Mouse (Mus musculus): ENCODE data around the gene D930048N14Rik. TPM values are rescaled to one million over a fixed set of nuclear protein-coding genes. Genes with fewer than 3 reads are reported as not detected.
"Not testable (repeated sequence)": the region's sequence is repeated elsewhere in the genome, so short reads cannot be mapped to it uniquely, and the experiment has no call there.

The D930048N14Rik gene
- total RNA-seq, 2 experiments from 2014 or later: 1.8 to 1.9 TPM

DNA sequence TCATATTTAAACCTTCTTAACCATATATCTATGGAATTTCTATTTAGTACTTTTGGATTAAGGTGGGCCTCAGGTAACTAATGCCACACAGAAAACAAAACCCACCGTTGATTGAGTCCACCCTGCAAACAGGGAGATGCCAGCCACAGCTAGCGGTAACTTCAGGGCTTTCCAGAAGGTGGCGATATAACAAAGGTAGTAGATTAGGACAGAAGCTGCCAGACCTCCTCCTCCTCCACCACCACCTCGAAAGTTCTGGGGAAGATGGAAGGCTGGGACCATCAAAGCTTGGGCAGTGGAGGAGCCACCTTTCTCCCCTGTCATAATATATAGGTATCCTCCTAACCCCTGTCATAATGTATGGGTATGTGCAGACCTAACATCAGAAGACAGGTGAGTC, 33.1 kb upstream of the D930048N14Rik start:
- DNase-seq (ENCODE audit: extremely low spot score in 1 of 2, low spot score in 2 of 2): peak; percentile 65 to 67
- H3K4me3 ChIP-seq: no peak overlapping the region

DNA sequence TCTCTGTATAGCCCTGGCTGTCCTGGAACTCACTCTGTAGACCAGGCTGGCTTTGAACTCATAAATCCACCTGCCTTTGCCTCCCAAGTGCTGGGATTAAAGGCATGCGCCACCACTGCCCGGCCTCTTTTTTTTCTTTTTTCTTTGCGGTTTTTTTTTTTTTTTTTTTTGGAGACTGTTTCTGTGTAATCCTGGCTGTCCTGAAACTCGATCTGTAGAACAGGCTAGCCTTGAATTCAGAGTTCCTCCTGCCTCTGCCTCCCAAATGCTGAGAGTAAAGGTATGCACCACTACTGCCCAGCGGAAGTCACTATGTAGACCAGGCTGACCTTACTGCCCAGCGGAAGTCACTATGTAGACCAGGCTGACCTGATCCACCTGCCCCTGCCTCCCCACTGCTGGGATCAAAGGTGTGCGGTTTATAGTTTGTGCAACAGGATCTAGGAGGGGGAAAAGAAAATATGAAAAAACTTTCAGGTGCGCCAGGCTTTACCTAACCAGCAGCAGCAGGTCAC, 31.8 kb upstream of the D930048N14Rik start:
- intact Hi-C loops (cut with DNase I): loop anchor here (1.0 to 5.0 kb wide), 2 partner anchors 12 to 33 kb away; partner anchors contain the start of genes D930048N14Rik and N4bp3
- peak overlapping the region; percentile 77 for H3K4me3 ChIP-seq
- no peak overlapping the region for H3K27ac ChIP-seq
- no peak for DNase-seq (ENCODE audit: extremely low spot score in 1 of 2, low spot score in 2 of 2)
- TF ChIP-seq CTCF (IDR thresholded peaks at IDR 0.05): no peak

More for the DNA sequence above, 33.1 kb upstream of the D930048N14Rik start:
- intact Hi-C loops (cut with DNase I): loop anchor here (1.0 to 5.0 kb wide), 2 partner anchors 35 to 64 kb away; partner anchors contain the start of genes D930048N14Rik and N4bp3
- peak; percentile 82 for TF ChIP-seq CTCF (IDR thresholded peaks at IDR 0.05)
- no peak overlapping the region for H3K27ac ChIP-seq

DNA sequence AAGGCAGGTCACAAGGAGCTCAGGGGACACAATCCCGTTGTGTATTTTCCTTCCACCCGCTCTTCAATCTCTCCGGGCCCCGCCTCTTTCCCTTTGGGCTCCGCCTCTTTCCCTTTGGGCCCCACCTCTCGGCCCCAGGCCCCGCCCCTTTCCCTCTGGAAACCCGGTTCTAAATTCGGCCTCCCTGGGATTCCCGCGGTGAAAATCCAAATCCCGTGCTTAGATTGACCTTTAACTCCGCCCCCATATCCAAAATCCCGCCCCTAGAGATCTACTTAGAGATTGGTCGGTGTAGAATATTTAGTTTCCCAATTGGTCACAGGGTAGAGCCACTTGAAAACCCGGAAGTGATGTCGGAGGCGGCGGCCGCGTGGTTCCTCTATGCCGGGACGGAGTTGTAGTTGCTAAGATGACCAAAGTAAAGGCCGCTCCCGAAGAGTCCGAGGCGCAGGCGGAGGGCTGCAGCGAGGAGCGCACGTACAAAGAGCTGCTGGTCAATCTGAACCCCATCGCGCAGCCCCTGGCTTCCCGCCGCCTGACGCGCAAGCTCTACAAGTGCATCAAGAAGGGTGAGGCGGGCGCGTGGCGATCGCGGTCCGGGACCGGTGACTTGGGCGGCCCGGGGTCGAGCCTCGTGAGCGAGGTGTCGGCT, 31.2 kb upstream of the D930048N14Rik start, which contains the start of gene Nhp2:
Gene Nhp2 (plus strand): TSS at position 327 of the 652 bp plus-strand sequence.
- Histone ChIP-seq H3K4me3 (peak within 1 kb of the TSS; percentile 77), H3K27ac (peak within 1 kb of the TSS; percentile 60; the same call in 1 of the 2 replicates)
- intact Hi-C loops (cut with DNase I): loop anchor here (1.0 to 5.0 kb wide), 2 partner anchors 12 to 33 kb away; partner anchors contain the start of genes D930048N14Rik and N4bp3
- DNase-seq (ENCODE audit: extremely low spot score in 1 of 2, low spot score in 2 of 2): peak; percentile 85 to 90
- TF ChIP-seq CTCF (IDR thresholded peaks at IDR 0.05): no peak; the same call in 1 of the 2 replicates

DNA sequence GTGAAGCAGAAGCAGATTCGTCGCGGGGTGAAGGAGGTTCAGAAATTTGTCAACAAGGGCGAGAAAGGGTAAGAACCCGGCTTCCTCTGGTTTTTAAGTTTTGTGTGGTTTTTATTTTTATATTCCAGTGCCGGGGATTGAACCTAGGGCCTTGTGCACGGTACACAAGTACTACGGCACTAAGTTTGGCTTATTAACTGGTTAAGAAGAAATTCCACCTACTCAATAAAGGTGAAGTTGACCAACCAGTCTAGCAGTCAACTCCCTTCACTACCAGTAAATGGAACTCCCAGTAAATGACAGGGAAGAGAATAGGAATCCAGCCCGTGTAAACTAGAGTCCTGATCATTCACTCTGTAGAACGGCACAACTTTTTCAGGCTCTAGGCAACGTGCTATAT, 30.7 kb upstream of the D930048N14Rik start:
- intact Hi-C loops (cut with DNase I): no loop called here
- Histone ChIP-seq H3K4me3 (peak overlapping the region; percentile 77), H3K27ac (peak overlapping the region; percentile 60; the same call in 1 of the 2 replicates)
- TF ChIP-seq CTCF (IDR thresholded peaks at IDR 0.05): no peak
- DNase-seq (ENCODE audit: extremely low spot score in 1 of 2, low spot score in 2 of 2): no peak

DNA sequence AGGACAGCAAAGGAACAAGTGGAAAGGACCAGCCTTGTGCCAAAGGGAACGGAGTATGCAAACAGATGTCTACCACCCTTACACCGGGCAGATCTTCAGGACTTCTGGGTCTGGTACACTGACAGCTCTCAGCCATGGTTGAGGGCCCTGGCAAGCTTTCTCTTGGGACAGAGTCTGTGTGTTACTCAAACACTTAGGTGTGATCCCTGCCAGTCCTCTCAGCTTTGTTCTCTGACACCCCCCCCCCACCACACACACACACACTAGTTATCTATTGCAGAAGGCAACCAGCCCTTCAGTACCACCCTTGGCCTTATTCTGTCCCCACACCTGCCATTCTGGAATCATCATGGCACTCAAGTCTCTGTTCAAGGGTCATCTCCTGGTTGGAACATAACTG, 29.0 kb upstream of the D930048N14Rik start:
- intact Hi-C loops (cut with DNase I): no loop called here
- no peak for TF ChIP-seq CTCF (IDR thresholded peaks at IDR 0.05)
- peak overlapping the region; percentile 90 for H3K27ac ChIP-seq
- DNase-seq (ENCODE audit: extremely low spot score in 1 of 2, low spot score in 2 of 2): no peak
- H3K4me3 ChIP-seq: no peak overlapping the region

DNA sequence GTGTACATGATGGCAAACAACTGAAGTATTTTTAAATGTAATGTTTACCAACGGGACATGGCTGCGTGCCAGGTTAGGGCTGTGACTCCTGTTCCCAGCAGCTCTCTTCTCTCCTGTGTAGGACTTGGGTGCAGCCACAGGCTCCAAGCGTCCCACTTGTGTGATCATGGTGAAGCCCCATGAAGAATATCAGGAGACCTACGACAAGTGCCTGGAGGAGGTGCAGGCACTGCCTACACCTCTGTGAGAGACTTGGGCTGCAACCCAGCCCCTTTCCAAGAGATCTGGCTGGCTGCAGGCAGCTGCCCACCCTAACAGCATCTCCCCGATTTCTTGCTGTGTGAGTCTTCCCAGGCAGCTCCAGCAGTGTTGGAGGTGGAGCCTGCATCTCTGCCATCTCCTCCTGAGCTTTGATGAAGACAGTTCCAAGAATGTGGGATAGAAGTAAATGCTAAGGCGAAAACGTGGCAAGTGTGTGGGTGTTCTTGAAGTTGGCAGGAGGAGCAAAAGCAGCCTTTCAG, 27.7 kb upstream of the D930048N14Rik start:
- peak overlapping the region; percentile 90 for H3K27ac ChIP-seq

DNA sequence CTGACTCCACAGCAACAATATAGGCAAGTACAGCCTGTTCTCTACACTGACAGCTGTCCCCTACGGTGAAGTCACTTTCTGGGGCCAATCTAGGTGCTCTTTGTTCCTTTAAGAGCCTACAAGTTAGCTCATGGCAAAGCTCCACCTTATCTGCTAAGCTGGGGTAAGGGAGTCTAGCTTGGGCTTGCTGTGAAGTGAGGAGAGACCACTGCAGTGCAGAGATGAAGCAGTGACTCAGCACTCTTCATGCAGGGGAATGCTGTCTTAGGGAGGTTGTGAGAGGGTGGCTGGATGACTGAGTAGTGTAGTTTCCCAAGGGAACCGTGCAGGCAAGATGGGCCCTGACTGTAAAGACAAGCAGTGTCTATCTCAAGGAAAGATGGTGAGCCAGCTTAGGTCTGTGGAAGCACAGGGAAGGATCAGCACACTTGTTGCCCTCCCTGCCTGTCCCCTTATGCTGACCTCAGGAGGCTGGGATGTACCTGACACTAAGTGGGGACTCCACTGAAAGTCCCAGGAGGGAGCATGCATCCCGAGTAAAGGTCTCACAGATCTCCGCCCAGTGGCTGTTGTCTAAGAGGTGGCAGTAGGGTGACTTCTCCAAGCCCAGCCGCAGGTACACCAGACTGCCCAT, 25.4 kb upstream of the D930048N14Rik start:
- intact Hi-C loops (cut with DNase I): no loop called here
- H3K27ac ChIP-seq: peak overlapping the region; percentile 88
- no peak overlapping the region for H3K4me3 ChIP-seq
- DNase-seq (ENCODE audit: extremely low spot score in 1 of 2, low spot score in 2 of 2): no peak
- no peak for TF ChIP-seq CTCF (IDR thresholded peaks at IDR 0.05)

More for the DNA sequence above, 27.7 kb upstream of the D930048N14Rik start:
- peak; percentile 66 to 73 for DNase-seq (ENCODE audit: extremely low spot score in 1 of 2, low spot score in 2 of 2)
- H3K4me3 ChIP-seq: no peak overlapping the region
- intact Hi-C loops (cut with DNase I): loop anchor here (1.0 kb wide), 1 partner anchor 12 kb away; the partner anchor contains the start of gene Rmnd5b
- no peak for TF ChIP-seq CTCF (IDR thresholded peaks at IDR 0.05)

DNA sequence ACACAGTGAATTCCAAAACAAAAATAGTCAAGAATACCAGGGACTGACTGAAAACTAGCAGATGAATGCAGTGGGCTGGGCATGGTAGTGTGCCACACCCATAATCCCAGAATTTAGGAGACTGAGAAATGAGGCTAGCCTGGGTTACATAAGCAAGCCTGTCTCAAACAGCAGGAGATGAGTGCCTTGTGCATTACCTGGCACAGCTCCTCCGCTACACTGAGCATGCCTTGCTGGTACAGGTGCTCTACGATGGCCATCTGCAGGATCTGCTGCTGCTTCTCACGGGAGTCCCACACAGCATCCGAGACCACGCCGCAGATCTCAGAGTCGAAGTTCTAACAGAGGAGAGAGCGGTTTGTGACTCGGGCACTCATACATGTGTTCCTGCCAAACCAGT, 23.3 kb upstream of the D930048N14Rik start:
- no peak for TF ChIP-seq CTCF (IDR thresholded peaks at IDR 0.05)
- Histone ChIP-seq H3K27ac (peak overlapping the region; percentile 89), H3K4me3 (no peak overlapping the region)
- no peak for DNase-seq (ENCODE audit: extremely low spot score in 1 of 2, low spot score in 2 of 2)
- intact Hi-C loops (cut with DNase I): no loop called here

DNA sequence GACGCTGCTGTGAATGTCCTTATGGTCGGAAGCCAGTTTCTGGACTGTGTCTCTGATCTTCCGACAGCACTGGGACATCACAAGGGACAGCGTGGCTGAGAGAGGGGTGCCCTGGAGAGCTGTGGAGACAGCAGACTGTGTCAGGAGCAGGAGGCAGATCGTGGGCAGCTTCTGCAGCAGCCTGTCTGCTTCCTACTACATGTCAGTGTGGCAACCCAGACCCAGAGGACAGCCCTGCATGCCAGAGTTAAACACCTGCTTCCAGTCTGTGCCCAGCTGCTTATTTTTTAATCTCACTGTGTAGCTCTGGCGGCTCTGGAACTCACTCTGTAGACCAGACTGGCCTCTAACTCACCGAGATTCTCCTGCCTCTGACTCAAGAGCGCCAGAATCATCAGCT, 22.8 kb upstream of the D930048N14Rik start:
- no peak for DNase-seq (ENCODE audit: extremely low spot score in 1 of 2, low spot score in 2 of 2)
- H3K4me3 ChIP-seq: no peak overlapping the region
- no peak for TF ChIP-seq CTCF (IDR thresholded peaks at IDR 0.05)
- intact Hi-C loops (cut with DNase I): no loop called here
- peak overlapping the region; percentile 89 for H3K27ac ChIP-seq

DNA sequence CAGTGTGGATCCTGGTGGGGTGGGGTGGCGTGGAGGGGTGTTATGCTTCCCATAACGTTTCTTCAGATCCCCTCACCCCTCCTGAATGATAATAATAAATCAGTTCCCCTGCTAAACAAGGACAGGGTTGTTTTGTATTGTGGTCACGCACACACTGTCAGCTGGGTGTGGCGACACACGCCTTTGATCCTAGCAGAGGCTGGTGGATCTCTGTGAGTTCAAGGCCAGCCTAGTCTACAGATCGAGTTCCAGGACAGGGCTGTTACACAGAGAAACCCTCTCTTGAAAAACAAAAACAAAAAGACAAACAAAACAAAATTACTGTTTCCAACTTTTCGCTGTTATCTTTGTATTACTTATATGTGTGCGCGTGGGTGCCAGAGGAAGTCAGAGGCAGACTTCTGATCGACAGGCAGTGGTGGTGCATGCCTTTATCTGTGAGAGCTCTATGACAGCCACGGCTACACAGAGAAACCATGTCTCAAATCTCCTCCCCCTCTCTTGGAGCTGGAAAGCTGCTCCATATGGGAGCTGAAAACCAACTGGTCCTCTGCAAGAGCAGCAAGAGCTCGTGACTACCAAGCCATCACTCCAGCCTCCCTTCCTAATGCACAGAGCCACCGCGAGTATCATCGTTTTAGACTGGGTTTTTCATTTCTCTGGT, 21.0 kb upstream of the D930048N14Rik start:
- intact Hi-C loops (cut with DNase I): no loop called here
- Histone ChIP-seq H3K4me3 (no peak overlapping the region), H3K27ac (peak overlapping the region; percentile 89)
- TF ChIP-seq CTCF (IDR thresholded peaks at IDR 0.05): no peak
- peak in 1 of 2 experiments; percentile 48 for DNase-seq (ENCODE audit: extremely low spot score in 1 of 2, low spot score in 2 of 2)

DNA sequence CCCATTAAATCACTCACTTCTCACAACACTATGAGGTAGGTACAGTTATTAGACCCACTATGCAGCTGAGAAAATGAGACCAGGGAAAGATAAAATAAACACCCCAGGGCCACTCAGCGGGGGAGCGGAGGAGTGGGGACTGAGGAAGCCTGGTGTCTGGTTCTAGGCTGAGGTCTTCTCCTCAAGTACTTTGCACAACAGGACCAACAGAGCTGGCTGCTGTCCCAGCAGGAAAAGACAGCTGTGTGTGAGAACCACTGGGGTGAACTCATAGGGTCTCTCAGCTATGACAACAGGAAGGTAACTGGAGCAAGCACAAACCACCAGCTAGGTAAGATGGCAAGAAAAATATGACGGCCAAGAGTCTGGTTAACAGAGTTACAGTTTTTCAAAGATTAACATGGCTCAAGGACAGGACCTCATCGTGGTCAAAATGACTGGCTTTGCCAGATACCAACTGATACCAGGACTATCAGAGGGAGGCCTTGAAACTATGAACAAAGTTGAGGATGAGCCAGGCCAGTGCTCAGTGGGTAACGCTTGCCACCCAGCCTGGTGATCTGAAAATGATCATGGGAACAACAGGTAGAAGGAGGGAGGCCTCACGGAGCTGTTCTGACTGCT, 18.5 kb upstream of the D930048N14Rik start:
- intact Hi-C loops (cut with DNase I): no loop called here
- no peak for TF ChIP-seq CTCF (IDR thresholded peaks at IDR 0.05)

DNA sequence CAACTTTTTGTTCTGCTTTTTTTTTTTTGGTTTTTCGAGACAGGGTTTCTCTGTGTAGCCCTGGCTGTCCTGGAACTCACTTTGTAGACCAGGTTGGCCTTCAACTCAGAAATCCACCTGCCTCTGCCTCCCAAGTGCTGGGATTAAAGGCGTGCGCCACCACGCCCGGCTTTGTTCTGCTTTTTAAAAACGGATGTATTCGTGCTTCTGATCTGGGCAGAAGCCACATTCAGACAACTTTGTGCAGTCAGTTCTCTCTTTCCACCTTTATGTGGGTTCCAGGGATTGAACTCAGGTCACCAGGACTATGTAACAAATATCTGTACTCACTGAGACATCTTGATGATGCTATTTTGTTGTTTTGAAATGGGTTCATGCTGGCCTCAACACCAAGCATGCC, 17.6 kb upstream of the D930048N14Rik start:
- H3K27ac ChIP-seq; H3K4me3 ChIP-seq; DNase-seq (ENCODE audit: extremely low spot score in 1 of 2, low spot score in 2 of 2); intact Hi-C loops (cut with DNase I): not testable (repeated sequence)

More for the DNA sequence above, 18.5 kb upstream of the D930048N14Rik start:
- DNase-seq (ENCODE audit: extremely low spot score in 1 of 2, low spot score in 2 of 2): no peak
- Histone ChIP-seq H3K4me3 (no peak overlapping the region), H3K27ac (peak overlapping the region; percentile 89)
